Mouse (Mus musculus) ES-Bruce4 (cell line): Measurements from ENCODE around the gene Mark4.

Source experiments
- CTCF ChIP-seq: IDR thresholded peaks from one replicate; pipeline ENCODE4 v1.8.1; 2011; ENCODE audit warnings: low read depth, low read length
- POLR2A ChIP-seq: IDR thresholded peaks from one replicate; pipeline ENCODE4 v1.8.1; 2011; ENCODE audit warnings: low read length; ENCODE audit not compliant: insufficient read depth

- no peak for TF ChIP-seq POLR2A
- TF ChIP-seq CTCF = no peak
Measured at GRCm38 (mm10) chr7:19466602-19467145, 8.1 kb upstream of the Mark4 start.
